Mouse (Mus musculus) frontal cortex, postnatal 10 days (tissue): ENCODE data around the gene Fbxo48.

Experiments used
- DNase-seq, 2 experiments: peaks; one replicate each; pipeline ENCODE4 v3.0.0; 2022; ENCODE audit warnings: low spot score in 2 of 2, mixed read lengths in 1 of 2

The Fbxo48 gene

GRCm38 (mm10) chr11:16972027-16972426 lies 20.9 kb downstream of the Fbxo48 start:
- DNase-seq: no peak

- no peak for DNase-seq
Observed at GRCm38 (mm10) chr11:16973086-16973485, 21.9 kb downstream of the Fbxo48 start.

- no peak for DNase-seq
Observed at GRCm38 (mm10) chr11:16976937-16977336, 25.8 kb downstream of the Fbxo48 start.

- DNase-seq: no peak
Observed at GRCm38 (mm10) chr11:16977611-16978010, 26.4 kb downstream of the Fbxo48 start.

GRCm38 (mm10) chr11:16978161-16978707 lies 27.1 kb downstream of the Fbxo48 start:
- no peak for DNase-seq

- no peak for DNase-seq
Observed at GRCm38 (mm10) chr11:16986550-16987187, 35.5 kb downstream of the Fbxo48 start.

- no peak for DNase-seq
Observed at GRCm38 (mm10) chr11:16987745-16988328, 36.7 kb downstream of the Fbxo48 start.

GRCm38 (mm10) chr11:16989885-16990284 lies 38.7 kb downstream of the Fbxo48 start:
- DNase-seq: no peak

GRCm38 (mm10) chr11:16992880-16993279 lies 41.7 kb downstream of the Fbxo48 start:
- no peak for DNase-seq

GRCm38 (mm10) chr11:16996818-16997217 lies 45.6 kb downstream of the Fbxo48 start:
- DNase-seq: no peak

GRCm38 (mm10) chr11:16997465-16997864 lies 46.3 kb downstream of the Fbxo48 start:
- DNase-seq: no peak

- DNase-seq: no peak
Observed at GRCm38 (mm10) chr11:16999387-16999786, 48.2 kb downstream of the Fbxo48 start.

GRCm38 (mm10) chr11:16999933-17000332 lies 48.8 kb downstream of the Fbxo48 start:
- DNase-seq: no peak

- DNase-seq: no peak
Observed at GRCm38 (mm10) chr11:17000353-17001334, 49.5 kb downstream of the Fbxo48 start.

GRCm38 (mm10) chr11:17002739-17003373 lies 51.7 kb downstream of the Fbxo48 start:
- no peak for DNase-seq

GRCm38 (mm10) chr11:17003757-17004156 lies 52.6 kb downstream of the Fbxo48 start:
- no peak for DNase-seq
